Mouse (Mus musculus) embryonic facial prominence, embryonic 13.5 days (tissue): ENCODE measurements at regions not wholly inside any gene's neighbourhood (a gene's known extent, or its start where the extent isn't known, plus 50 kb on each side); places are given as distances from the start of the nearest gene placed in this dataset.

Experiments used
- ATAC-seq: fragments of 200-750 bp; cut with Nextera tagmentation; 2 replicates; pipeline ENCODE4 v1.8.0; 2017; ENCODE audit warnings: low read depth; ENCODE audit not compliant: insufficient number of reproducible peaks, insufficient read depth, low FRiP score, low TSS enrichment
- H3K27ac ChIP-seq: fragments of 300-500 bp; sonication (generic); 2 replicates; pipeline ENCODE4 v1.5.1; 2015; ENCODE audit warnings: moderate library complexity, mild to moderate bottlenecking, inconsistent platforms
- H3K27me3 ChIP-seq: fragments of 300-500 bp; sonication (generic); 2 replicates; pipeline ENCODE4 v1.6.1; 2015; ENCODE audit warnings: mild to moderate bottlenecking, inconsistent platforms
- H3K36me3 ChIP-seq: fragments of 300-500 bp; sonication (generic); 2 replicates; pipeline ENCODE4 v1.6.1; 2015; ENCODE audit warnings: mild to moderate bottlenecking, inconsistent platforms
- H3K4me1 ChIP-seq: fragments of 300-500 bp; sonication (generic); 2 replicates; pipeline ENCODE4 v1.6.1; 2015; ENCODE audit warnings: inconsistent platforms
- H3K4me2 ChIP-seq: fragments of 300-500 bp; sonication (generic); 2 replicates; pipeline ENCODE4 v1.6.1; 2015; ENCODE audit warnings: moderate library complexity, mild to moderate bottlenecking, inconsistent platforms
- H3K4me3 ChIP-seq: fragments of 300-500 bp; sonication (generic); 2 replicates; pipeline ENCODE4 v1.5.1; 2015; ENCODE audit warnings: mild to moderate bottlenecking, inconsistent platforms
- H3K9ac ChIP-seq: fragments of 300-500 bp; sonication (generic); 2 replicates; pipeline ENCODE4 v1.6.1; 2015; ENCODE audit warnings: mild to moderate bottlenecking, inconsistent platforms
- H3K9me3 ChIP-seq: fragments of 300-500 bp; sonication (generic); 2 replicates; pipeline ENCODE4 v1.6.1; 2016; ENCODE audit warnings: inconsistent platforms
- WGBS: fragments of 180-500 bp; shearing (Covaris S2); methylation state at CpG from one replicate; pipeline ENCODE4 v1.1.7; 2015; ENCODE audit warnings: mixed read lengths; 5-methylcytosine and 5-hydroxymethylcytosine counted together

GRCm38 (mm10) chr7:40776220-40776619 is 121.9 kb upstream of the Vstm2b start:
- no peaks in the 10 kb centered on the region for H3K36me3 ChIP-seq
- no peaks in the 10 kb centered on the region for H3K27me3 ChIP-seq
- H3K9me3 ChIP-seq = no peaks in the 10 kb centered on the region
- ATAC-seq = no peak
- H3K9ac ChIP-seq = no peak overlapping the region
- WGBS = 9% methylated on average over 4 of the region's 4 CpGs
- H3K4me2 ChIP-seq = no peak overlapping the region
- H3K4me1 ChIP-seq = peaks cover 13% of the 10 kb centered on the region
- H3K27ac ChIP-seq = no peak overlapping the region
- no peak overlapping the region for H3K4me3 ChIP-seq

- Histone ChIP-seq H3K4me1 (no peaks in the 10 kb centered on the region), H3K27me3 (no peaks in the 10 kb centered on the region), H3K9me3 (no peaks in the 10 kb centered on the region), H3K36me3 (no peaks in the 10 kb centered on the region), H3K9ac (no peak overlapping the region), H3K4me3 (no peak overlapping the region), H3K4me2 (no peak overlapping the region), H3K27ac (no peak overlapping the region)
- no peak for ATAC-seq
- 91% methylated on average over 1 of the region's 1 CpGs for WGBS
Measured at GRCm38 (mm10) chr7:40784906-40785305, 113.2 kb upstream of the Vstm2b start.

GRCm38 (mm10) chr7:40786758-40787157 is 111.4 kb upstream of the Vstm2b start:
- 77% methylated on average over 2 of the region's 2 CpGs for WGBS
- no peaks in the 10 kb centered on the region for H3K4me1 ChIP-seq
- H3K36me3 ChIP-seq = no peaks in the 10 kb centered on the region
- H3K9ac ChIP-seq = no peak overlapping the region
- ATAC-seq = no peak
- no peaks in the 10 kb centered on the region for H3K9me3 ChIP-seq
- no peak overlapping the region for H3K27ac ChIP-seq
- no peaks in the 10 kb centered on the region for H3K27me3 ChIP-seq
- no peak overlapping the region for H3K4me3 ChIP-seq
- no peak overlapping the region for H3K4me2 ChIP-seq

GRCm38 (mm10) chr7:40788486-40788885 is 109.6 kb upstream of the Vstm2b start:
- WGBS = 71% methylated on average over 2 of the region's 2 CpGs
- Histone ChIP-seq H3K9me3 (no peaks in the 10 kb centered on the region), H3K27ac (no peak overlapping the region), H3K9ac (no peak overlapping the region), H3K36me3 (no peaks in the 10 kb centered on the region), H3K4me2 (no peak overlapping the region), H3K4me3 (no peak overlapping the region), H3K4me1 (no peaks in the 10 kb centered on the region), H3K27me3 (no peaks in the 10 kb centered on the region)
- no peak for ATAC-seq

- Histone ChIP-seq H3K27ac (no peak overlapping the region), H3K9ac (no peak overlapping the region), H3K4me3 (no peak overlapping the region), H3K9me3 (no peaks in the 10 kb centered on the region), H3K4me1 (no peaks in the 10 kb centered on the region), H3K36me3 (no peaks in the 10 kb centered on the region), H3K27me3 (no peaks in the 10 kb centered on the region), H3K4me2 (no peak overlapping the region)
- WGBS = 81% methylated on average over 11 of the region's 11 CpGs
- no peak for ATAC-seq
Measured at GRCm38 (mm10) chr7:40794458-40795207, 103.5 kb upstream of the Vstm2b start.

GRCm38 (mm10) chr7:40799794-40800193 is 98.3 kb upstream of the Vstm2b start:
- H3K9me3 ChIP-seq = no peaks in the 10 kb centered on the region
- 68% methylated on average over 7 of the region's 7 CpGs for WGBS
- no peaks in the 10 kb centered on the region for H3K4me1 ChIP-seq
- no peak overlapping the region for H3K4me3 ChIP-seq
- no peak for ATAC-seq
- no peaks in the 10 kb centered on the region for H3K36me3 ChIP-seq
- no peak overlapping the region for H3K9ac ChIP-seq
- no peaks in the 10 kb centered on the region for H3K27me3 ChIP-seq
- H3K27ac ChIP-seq = no peak overlapping the region
- H3K4me2 ChIP-seq = no peak overlapping the region

GRCm38 (mm10) chr7:40801291-40801690 is 96.8 kb upstream of the Vstm2b start:
- ATAC-seq = no peak
- no peak overlapping the region for H3K27ac ChIP-seq
- no peaks in the 10 kb centered on the region for H3K27me3 ChIP-seq
- 74% methylated on average over 2 of the region's 2 CpGs for WGBS
- no peaks in the 10 kb centered on the region for H3K4me1 ChIP-seq
- H3K4me3 ChIP-seq = no peak overlapping the region
- H3K9ac ChIP-seq = no peak overlapping the region
- H3K4me2 ChIP-seq = no peak overlapping the region
- no peaks in the 10 kb centered on the region for H3K36me3 ChIP-seq
- no peaks in the 10 kb centered on the region for H3K9me3 ChIP-seq

GRCm38 (mm10) chr7:40805211-40805610 is 92.9 kb upstream of the Vstm2b start:
- no peak overlapping the region for H3K4me3 ChIP-seq
- no peak overlapping the region for H3K9ac ChIP-seq
- H3K36me3 ChIP-seq = no peaks in the 10 kb centered on the region
- no peaks in the 10 kb centered on the region for H3K9me3 ChIP-seq
- H3K4me1 ChIP-seq = no peaks in the 10 kb centered on the region
- no peak overlapping the region for H3K4me2 ChIP-seq
- WGBS = 28% methylated on average over 2 of the region's 2 CpGs
- no peaks in the 10 kb centered on the region for H3K27me3 ChIP-seq
- ATAC-seq = no peak
- H3K27ac ChIP-seq = no peak overlapping the region

- 61% methylated on average over 4 of the region's 4 CpGs for WGBS
Measured at GRCm38 (mm10) chr7:40805866-40806265, 92.3 kb upstream of the Vstm2b start.

GRCm38 (mm10) chr7:40812952-40813351 is 85.2 kb upstream of the Vstm2b start:
- Histone ChIP-seq H3K36me3 (no peaks in the 10 kb centered on the region), H3K9ac (no peak overlapping the region), H3K27ac (no peak overlapping the region), H3K4me3 (no peak overlapping the region), H3K9me3 (no peaks in the 10 kb centered on the region), H3K4me2 (no peak overlapping the region), H3K27me3 (no peaks in the 10 kb centered on the region), H3K4me1 (no peaks in the 10 kb centered on the region)
- ATAC-seq = no peak
- 87% methylated on average over 4 of the region's 4 CpGs for WGBS

More at GRCm38 (mm10) chr7:40805866-40806265, 92.3 kb upstream of the Vstm2b start:
- H3K36me3 ChIP-seq = no peaks in the 10 kb centered on the region
- H3K4me2 ChIP-seq = no peak overlapping the region
- no peak for ATAC-seq
- no peak overlapping the region for H3K27ac ChIP-seq
- no peak overlapping the region for H3K9ac ChIP-seq
- H3K27me3 ChIP-seq = no peaks in the 10 kb centered on the region
- H3K4me3 ChIP-seq = no peak overlapping the region
- no peaks in the 10 kb centered on the region for H3K9me3 ChIP-seq
- no peaks in the 10 kb centered on the region for H3K4me1 ChIP-seq

GRCm38 (mm10) chr7:40825141-40825742 is 72.9 kb upstream of the Vstm2b start:
- Histone ChIP-seq H3K9me3 (no peaks in the 10 kb centered on the region), H3K36me3 (no peaks in the 10 kb centered on the region), H3K9ac (no peak overlapping the region), H3K4me3 (no peak overlapping the region), H3K4me2 (no peak overlapping the region), H3K27ac (no peak overlapping the region), H3K4me1 (no peaks in the 10 kb centered on the region), H3K27me3 (no peaks in the 10 kb centered on the region)
- 63% methylated on average over 7 of the region's 7 CpGs for WGBS
- ATAC-seq = no peak

GRCm38 (mm10) chr7:40829526-40829925 is 68.6 kb upstream of the Vstm2b start:
- no peak for ATAC-seq
- H3K4me1 ChIP-seq = no peaks in the 10 kb centered on the region
- H3K4me3 ChIP-seq = no peak overlapping the region

More at GRCm38 (mm10) chr7:40829526-40829925, 68.6 kb upstream of the Vstm2b start:
- H3K9me3 ChIP-seq = no peaks in the 10 kb centered on the region
- no peak overlapping the region for H3K9ac ChIP-seq
- H3K27me3 ChIP-seq = no peaks in the 10 kb centered on the region
- no peak overlapping the region for H3K27ac ChIP-seq
- WGBS = 65% methylated on average over 5 of the region's 5 CpGs
- no peak overlapping the region for H3K4me2 ChIP-seq
- H3K36me3 ChIP-seq = no peaks in the 10 kb centered on the region
